ENCODE assay signal across 14 mouse cellular contexts in the genomic region with DNA sequence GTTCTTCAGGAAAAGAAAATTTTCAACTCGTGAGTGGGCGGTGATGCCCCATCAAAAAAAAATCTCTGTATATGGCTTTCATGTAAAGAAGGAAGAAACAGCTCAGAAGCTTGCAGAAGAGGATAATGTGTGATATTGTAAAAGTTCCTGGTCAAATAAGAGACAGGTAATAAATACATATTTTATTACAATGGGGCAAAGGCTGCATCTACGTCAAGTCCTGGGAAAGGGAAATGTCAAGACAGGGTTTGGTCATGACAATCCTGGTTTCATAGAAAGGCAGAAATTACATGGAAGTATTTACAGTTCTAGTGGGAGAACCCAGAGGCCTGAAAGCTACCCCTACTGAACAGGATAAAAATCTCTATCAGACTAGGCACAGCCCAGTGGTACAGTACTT.
"Had no signal": no experiment of that assay in that cellular context is flagged by ENCODE, and none has a peak within 500 bp of the region (broad histone marks: within the 10 kb centered on the region; RNA-seq: fewer than 3 reads in every experiment).

No protein-coding gene starts in this region.

- H3K4me2 ChIP-seq: lung, embryonic 14.5 days; midbrain, embryonic 11.5 days; midbrain, embryonic 13.5 days; midbrain, embryonic 15.5 days; neural tube, embryonic 12.5 days had no signal

- H3K36me3 ChIP-seq: midbrain, embryonic 13.5 days; midbrain, embryonic 15.5 days; neural tube, embryonic 12.5 days had no signal

- H3K4me3 ChIP-seq: megakaryocyte, embryonic 14.5 days; midbrain, embryonic 13.5 days; midbrain, embryonic 15.5 days; neural tube, embryonic 12.5 days had no signal

- DNase-seq: lung, adult 18-20 months; lung, embryonic 14.5 days; lung, postnatal 10 days; lung, postnatal 4 days; right cerebral cortex, postnatal 14 days; spleen, adult 18-20 months; thymus, adult 2 months; thymus, postnatal 25 days; thymus, postnatal 4 days had no signal

- H3K9ac ChIP-seq: lung, embryonic 14.5 days; midbrain, embryonic 13.5 days; midbrain, embryonic 15.5 days; neural tube, embryonic 12.5 days had no signal

- ATAC-seq: midbrain, embryonic 13.5 days; midbrain, embryonic 15.5 days had no signal

- H3K27ac ChIP-seq: midbrain, embryonic 13.5 days; midbrain, embryonic 15.5 days; neural tube, embryonic 12.5 days had no signal

- H3K9me3 ChIP-seq: megakaryocyte, embryonic 14.5 days; midbrain, embryonic 13.5 days; midbrain, embryonic 15.5 days; neural tube, embryonic 12.5 days had no signal

- H3K27me3 ChIP-seq: midbrain, embryonic 13.5 days; midbrain, embryonic 15.5 days; neural tube, embryonic 12.5 days had no signal
